ENCODE assay signal across 23 mouse cellular contexts in the genomic region with DNA sequence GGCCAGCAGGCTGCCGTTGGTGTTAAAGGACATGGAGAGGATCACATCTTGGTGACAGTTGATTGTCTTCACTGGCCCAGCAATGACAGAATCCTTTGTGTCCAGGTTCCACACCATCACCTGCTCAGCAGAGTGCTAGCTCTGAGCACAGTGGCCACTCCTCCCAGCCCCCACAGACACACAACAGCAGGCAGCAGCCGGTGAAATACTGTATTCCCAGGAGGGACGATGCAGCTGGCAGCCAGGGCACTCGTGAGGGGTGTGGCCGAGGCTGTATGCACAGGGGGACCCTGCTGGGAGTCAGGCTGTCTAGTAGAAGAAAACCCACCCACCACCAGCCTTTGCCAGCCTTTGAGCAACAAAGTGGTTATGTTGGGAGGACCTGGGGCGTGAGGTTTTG. TPM values are rescaled to one million over a fixed set of nuclear protein-coding genes. Genes with fewer than 3 reads are reported as not detected.
A peak's percentile ranks its signal among the peaks of the same experiment; 100 is the strongest.
DNase-seq lines count a peak whose midpoint lies in the region; ATAC-seq and TF ChIP-seq lines count a peak whose summit lies in the region.
"Had no signal": no experiment of that assay in that cellular context is flagged by ENCODE, and none has a peak within 500 bp of the region (broad histone marks: within the 10 kb centered on the region; RNA-seq: fewer than 3 reads in every experiment).

No protein-coding gene starts in this region.

- peaks cover 24% of the 10 kb centered on the region for H3K4me1 ChIP-seq in hindbrain, embryonic 10.5 days (replicated peaks)
- H3K4me1 ChIP-seq in hindbrain, embryonic 14.5 days (replicated peaks; ENCODE audit: control insufficient read depth, insufficient read depth, low read length) = no peaks in the 10 kb centered on the region
- no peaks in the 10 kb centered on the region for H3K4me1 ChIP-seq in midbrain, postnatal 0 days (ENCODE audit: insufficient read depth, low read length)
- H3K4me1 ChIP-seq in midbrain, embryonic 14.5 days (ENCODE audit: control insufficient read depth, insufficient read depth, low read length) = no peaks in the 10 kb centered on the region
- H3K4me1 ChIP-seq in embryonic facial prominence, embryonic 10.5 days = peaks cover 18% of the 10 kb centered on the region
- H3K4me1 ChIP-seq: forebrain, embryonic 15.5 days; kidney, embryonic 15.5 days; stomach, embryonic 15.5 days had no signal

- no peak overlapping the region for H3K9ac ChIP-seq in hindbrain, embryonic 14.5 days
- H3K9ac ChIP-seq in midbrain, postnatal 0 days (replicated peaks; ENCODE audit: low read length, poor library complexity, severe bottlenecking) = no peak overlapping the region
- no peak overlapping the region for H3K9ac ChIP-seq in midbrain, embryonic 14.5 days (replicated peaks; ENCODE audit: low read length)
- H3K9ac ChIP-seq: forebrain, embryonic 15.5 days; kidney, embryonic 15.5 days; midbrain, embryonic 12.5 days; stomach, embryonic 15.5 days had no signal

- no peak for TF ChIP-seq CTCF in midbrain, postnatal 0 days (IDR thresholded peaks at IDR 0.05)

- no peaks in the 10 kb centered on the region for H3K9me3 ChIP-seq in hindbrain, embryonic 10.5 days
- H3K9me3 ChIP-seq in hindbrain, embryonic 14.5 days (ENCODE audit: control insufficient read depth, low read length) = no peaks in the 10 kb centered on the region
- H3K9me3 ChIP-seq in midbrain, postnatal 0 days (ENCODE audit: low read length) = no peaks in the 10 kb centered on the region
- no peaks in the 10 kb centered on the region for H3K9me3 ChIP-seq in midbrain, embryonic 14.5 days (ENCODE audit: control insufficient read depth, low read length)
- no peaks in the 10 kb centered on the region for H3K9me3 ChIP-seq in embryonic facial prominence, embryonic 10.5 days
- H3K9me3 ChIP-seq: forebrain, embryonic 15.5 days; kidney, embryonic 15.5 days; midbrain, embryonic 12.5 days; stomach, embryonic 15.5 days had no signal

- no peaks in the 10 kb centered on the region for H3K79me2 ChIP-seq in myocyte (ENCODE audit: control insufficient read depth, insufficient read depth)

- TF ChIP-seq POLR2A in myocyte (IDR thresholded peaks at IDR 0.05; ENCODE audit: insufficient read length, low read depth) = no peak

- no peak overlapping the region for H3ac ChIP-seq in myocyte (ENCODE audit: control insufficient read depth, insufficient read length)

- H3K4me2 ChIP-seq in hindbrain, embryonic 14.5 days (replicated peaks) = no peak overlapping the region
- no peak overlapping the region for H3K4me2 ChIP-seq in midbrain, postnatal 0 days (ENCODE audit: low read depth, low read length, poor library complexity, severe bottlenecking)
- no peak overlapping the region for H3K4me2 ChIP-seq in midbrain, embryonic 14.5 days (ENCODE audit: low read length)
- no peak overlapping the region for H3K4me2 ChIP-seq in myocyte (ENCODE audit: low read depth)
- H3K4me2 ChIP-seq: forebrain, embryonic 15.5 days; kidney, embryonic 15.5 days; midbrain, embryonic 12.5 days; stomach, embryonic 15.5 days had no signal

- DNase-seq in hindbrain, embryonic 10.5 days (ENCODE audit: low spot score) = peak; percentile 24
- no peak for DNase-seq in hindbrain, embryonic 14.5 days (ENCODE audit: low spot score)
- peak; percentile 22 for DNase-seq in midbrain, postnatal 0 days (ENCODE audit: low spot score)
- DNase-seq in midbrain, embryonic 14.5 days = no peak
- DNase-seq in embryonic facial prominence, embryonic 10.5 days (ENCODE audit: low spot score) = peak; percentile 26
- DNase-seq in adrenal gland, postnatal 25 days = no peak
- DNase-seq in Muller cell, postnatal 12 days (ENCODE audit: inconsistent ontology term) = no peak
- DNase-seq: adrenal gland, postnatal 14 days; cerebellum, adult 2 months; heart, adult 11 months; heart, postnatal 4 days; liver; lung, adult 2 months; thymus, adult 2 months had no signal

- WGBS in hindbrain, embryonic 10.5 days = 33% methylated on average over 6 of the region's 6 CpGs
- 28% methylated on average over 6 of the region's 6 CpGs for WGBS in hindbrain, embryonic 14.5 days
- WGBS in midbrain, postnatal 0 days = 38% methylated on average over 6 of the region's 6 CpGs
- WGBS in midbrain, embryonic 14.5 days = 29% methylated on average over 6 of the region's 6 CpGs
- WGBS in embryonic facial prominence, embryonic 10.5 days = 45% methylated on average over 6 of the region's 6 CpGs

- H3K27ac ChIP-seq in hindbrain, embryonic 10.5 days = peak overlapping the region; percentile 56
- H3K27ac ChIP-seq in hindbrain, embryonic 14.5 days = no peak overlapping the region
- no peak overlapping the region for H3K27ac ChIP-seq in midbrain, postnatal 0 days (ENCODE audit: low read depth, low read length)
- no peak overlapping the region for H3K27ac ChIP-seq in midbrain, embryonic 14.5 days (replicated peaks; ENCODE audit: low read depth, low read length)
- no peak overlapping the region for H3K27ac ChIP-seq in embryonic facial prominence, embryonic 10.5 days (replicated peaks)
- H3K27ac ChIP-seq: forebrain, embryonic 15.5 days; kidney, embryonic 15.5 days; midbrain, embryonic 12.5 days; stomach, embryonic 15.5 days had no signal

- peaks cover 5% of the 10 kb centered on the region; the same call in 1 of the 2 replicates for H3K27me3 ChIP-seq in hindbrain, embryonic 10.5 days (ENCODE audit: insufficient read depth, poor library complexity, severe bottlenecking)
- H3K27me3 ChIP-seq in hindbrain, embryonic 14.5 days (ENCODE audit: control insufficient read depth, insufficient read depth, low read length) = no peaks in the 10 kb centered on the region
- no peaks in the 10 kb centered on the region for H3K27me3 ChIP-seq in midbrain, postnatal 0 days (ENCODE audit: insufficient read depth, low read length)
- H3K27me3 ChIP-seq in midbrain, embryonic 14.5 days (ENCODE audit: control insufficient read depth, insufficient read depth, low read length) = no peaks in the 10 kb centered on the region
- peaks cover 11% of the 10 kb centered on the region; the same call in 1 of the 2 replicates for H3K27me3 ChIP-seq in embryonic facial prominence, embryonic 10.5 days (replicated peaks; ENCODE audit: low read depth, poor library complexity, severe bottlenecking)
- no peaks in the 10 kb centered on the region for H3K27me3 ChIP-seq in myocyte (ENCODE audit: control insufficient read depth, insufficient read depth, insufficient read length)
- H3K27me3 ChIP-seq: forebrain, embryonic 15.5 days; kidney, embryonic 15.5 days; midbrain, embryonic 12.5 days; Patski; stomach, embryonic 15.5 days had no signal

- no peak overlapping the region for H3K4me3 ChIP-seq in hindbrain, embryonic 10.5 days
- no peak overlapping the region for H3K4me3 ChIP-seq in hindbrain, embryonic 14.5 days (replicated peaks; ENCODE audit: low read length)
- no peak overlapping the region for H3K4me3 ChIP-seq in midbrain, postnatal 0 days (ENCODE audit: low read depth, low read length)
- H3K4me3 ChIP-seq in midbrain, embryonic 14.5 days (replicated peaks; ENCODE audit: low read depth, low read length) = no peak overlapping the region
- no peak overlapping the region for H3K4me3 ChIP-seq in embryonic facial prominence, embryonic 10.5 days
- H3K4me3 ChIP-seq in myocyte = no peak overlapping the region
- H3K4me3 ChIP-seq: erythroblast, embryonic 14.5 days; forebrain, embryonic 15.5 days; kidney, embryonic 15.5 days; midbrain, embryonic 12.5 days; stomach, embryonic 15.5 days had no signal

- no peak; the same call in 1 of the 2 replicates for ATAC-seq in hindbrain, embryonic 14.5 days (ENCODE audit: low FRiP score)
- ATAC-seq in midbrain, postnatal 0 days (ENCODE audit: low FRiP score) = no peak
- no peak for ATAC-seq in midbrain, embryonic 14.5 days (ENCODE audit: low FRiP score, low TSS enrichment)
- ATAC-seq: activated CD4-positive, CD25-positive, alpha-beta regulatory T cell, adult 4 months; forebrain, embryonic 15.5 days; intestine, embryonic 16.5 days; Patski had no signal

- H3K36me3 ChIP-seq in hindbrain, embryonic 10.5 days = no peaks in the 10 kb centered on the region
- no peaks in the 10 kb centered on the region for H3K36me3 ChIP-seq in hindbrain, embryonic 14.5 days (replicated peaks; ENCODE audit: control insufficient read depth, insufficient read depth)
- peaks cover 22% of the 10 kb centered on the region for H3K36me3 ChIP-seq in midbrain, postnatal 0 days (ENCODE audit: insufficient read depth, low read length)
- H3K36me3 ChIP-seq in midbrain, embryonic 14.5 days (ENCODE audit: control insufficient read depth, insufficient read depth, low read length) = 0 out of 2 replicates have a peak, but pooled peaks cover 3% of the 10 kb centered on the region
- H3K36me3 ChIP-seq in embryonic facial prominence, embryonic 10.5 days (replicated peaks) = no peaks in the 10 kb centered on the region
- H3K36me3 ChIP-seq in myocyte (ENCODE audit: control insufficient read depth, insufficient read depth) = no peaks in the 10 kb centered on the region
- H3K36me3 ChIP-seq: forebrain, embryonic 15.5 days; kidney, embryonic 15.5 days; midbrain, embryonic 12.5 days; stomach, embryonic 15.5 days had no signal

RNA-seq across cellular contexts. Expression of a gene that starts 10.8 kb away (rescaled TPM):
- 0.94 and 1.2 TPM in 2 replicates for polyA plus RNA-seq in hindbrain, embryonic 10.5 days (2016; fragmentation: Nextera tagmentation; extraction: Ambion mirVana)
- polyA plus RNA-seq in hindbrain, embryonic 14.5 days (2014; fragmentation: Nextera tagmentation; extraction: Ambion mirVana) = 1.7 and 2.2 TPM in 2 replicates
- 0.47 and 1.8 TPM in 2 replicates for total RNA-seq in midbrain, postnatal 0 days (2014; rRNA removed)
- 0.75 and 1.4 TPM in 2 replicates for polyA plus RNA-seq in midbrain, postnatal 0 days (2015; fragmentation: Nextera tagmentation; extraction: Ambion mirVana)
- polyA plus RNA-seq in midbrain, embryonic 14.5 days (2014; fragmentation: Nextera tagmentation; extraction: Ambion mirVana) = 0.96 and 2.4 TPM in 2 replicates
- polyA plus RNA-seq in embryonic facial prominence, embryonic 10.5 days (2016; fragmentation: Nextera tagmentation; extraction: Ambion mirVana) = 0.59 and 0.64 TPM in 2 replicates
- 0.14 TPM for polyA plus RNA-seq in myocyte (2012; fragmentation: generic; extraction: Trizol)
- total RNA-seq in adrenal gland, postnatal 25 days (2021) = 3.3 and 5.1 TPM in 2 replicates

RNA-seq across cellular contexts. Expression of a gene that starts 55.3 kb away (rescaled TPM):
- polyA plus RNA-seq in hindbrain, embryonic 10.5 days (2016; fragmentation: Nextera tagmentation; extraction: Ambion mirVana) = 5.9 and 10.8 TPM in 2 replicates
- polyA plus RNA-seq in hindbrain, embryonic 14.5 days (2014; fragmentation: Nextera tagmentation; extraction: Ambion mirVana) = 7.0 and 8.1 TPM in 2 replicates
- total RNA-seq in midbrain, postnatal 0 days (2014; rRNA removed) = 24.4 and 33.2 TPM in 2 replicates
- polyA plus RNA-seq in midbrain, postnatal 0 days (2015; fragmentation: Nextera tagmentation; extraction: Ambion mirVana) = 7.0 and 7.8 TPM in 2 replicates
- 5.1 and 5.4 TPM in 2 replicates for polyA plus RNA-seq in midbrain, embryonic 14.5 days (2014; fragmentation: Nextera tagmentation; extraction: Ambion mirVana)
- 7.1 and 8.5 TPM in 2 replicates for polyA plus RNA-seq in embryonic facial prominence, embryonic 10.5 days (2016; fragmentation: Nextera tagmentation; extraction: Ambion mirVana)
- polyA plus RNA-seq in myocyte (2012; fragmentation: generic; extraction: Trizol) = 0.30 TPM
- 2.4 and 3.5 TPM in 2 replicates for total RNA-seq in adrenal gland, postnatal 25 days (2021)

RNA-seq across cellular contexts. Expression of a gene that starts 57.7 kb away (rescaled TPM):
- polyA plus RNA-seq in hindbrain, embryonic 10.5 days (2016; fragmentation: Nextera tagmentation; extraction: Ambion mirVana) = 79.1 and 80.5 TPM in 2 replicates
- polyA plus RNA-seq in hindbrain, embryonic 14.5 days (2014; fragmentation: Nextera tagmentation; extraction: Ambion mirVana) = 59.7 and 60.3 TPM in 2 replicates
- total RNA-seq in midbrain, postnatal 0 days (2014; rRNA removed) = 92.0 and 94.5 TPM in 2 replicates
- 56.9 and 59.6 TPM in 2 replicates for polyA plus RNA-seq in midbrain, postnatal 0 days (2015; fragmentation: Nextera tagmentation; extraction: Ambion mirVana)
- 47.3 and 47.5 TPM in 2 replicates for polyA plus RNA-seq in midbrain, embryonic 14.5 days (2014; fragmentation: Nextera tagmentation; extraction: Ambion mirVana)
- 86.7 and 88.8 TPM in 2 replicates for polyA plus RNA-seq in embryonic facial prominence, embryonic 10.5 days (2016; fragmentation: Nextera tagmentation; extraction: Ambion mirVana)
- 62.3 TPM for polyA plus RNA-seq in myocyte (2012; fragmentation: generic; extraction: Trizol)
- total RNA-seq in adrenal gland, postnatal 25 days (2021) = 35.0 and 38.5 TPM in 2 replicates

Comparison
In these comparisons a context has a peak if more than half of its experiments do, and no peak if none do; other contexts are left out.
1. DNase-seq: peak in hindbrain, embryonic 10.5 days (single experiment), midbrain, postnatal 0 days (single experiment) and embryonic facial prominence, embryonic 10.5 days (single experiment); none in hindbrain, embryonic 14.5 days (single experiment), midbrain, embryonic 14.5 days (single experiment), adrenal gland, postnatal 25 days (single experiment) and Muller cell, postnatal 12 days (single experiment).